Mouse (Mus musculus) intestine, embryonic 15.5 days (tissue): ENCODE data around the gene Eif4g1. TPM values are rescaled to one million over a fixed set of nuclear protein-coding genes. Genes with fewer than 3 reads are reported as not detected.

Experiments
- ATAC-seq: fragments of 200-750 bp; cut with Nextera tagmentation; 2 replicates; pipeline ENCODE4 v1.8.0; 2017; ENCODE audit warnings: moderate TSS enrichment, moderate library complexity
- H3K27ac ChIP-seq: fragments of 300-500 bp; sonication (generic); 2 replicates; pipeline ENCODE4 v1.5.1; 2015; ENCODE audit warnings: mild to moderate bottlenecking, inconsistent platforms
- H3K27me3 ChIP-seq: fragments of 300-500 bp; sonication (generic); replicated peaks from 2 replicates; pipeline ENCODE4 v1.6.1; 2015; ENCODE audit warnings: inconsistent platforms
- H3K36me3 ChIP-seq: fragments of 300-500 bp; sonication (generic); 2 replicates; pipeline ENCODE4 v1.6.1; 2015; ENCODE audit warnings: inconsistent platforms
- H3K4me1 ChIP-seq: fragments of 300-500 bp; sonication (generic); replicated peaks from 2 replicates; pipeline ENCODE4 v1.6.1; 2015; ENCODE audit warnings: inconsistent platforms
- H3K4me2 ChIP-seq: fragments of 300-500 bp; sonication (generic); replicated peaks from 2 replicates; pipeline ENCODE4 v1.6.1; 2015; ENCODE audit warnings: mild to moderate bottlenecking, inconsistent platforms
- H3K4me3 ChIP-seq: fragments of 300-500 bp; sonication (generic); replicated peaks from 2 replicates; pipeline ENCODE4 v1.5.1; 2015; ENCODE audit warnings: inconsistent platforms
- H3K9ac ChIP-seq: fragments of 300-500 bp; sonication (generic); 2 replicates; pipeline ENCODE4 v1.6.1; 2015; ENCODE audit warnings: inconsistent platforms
- H3K9me3 ChIP-seq: fragments of 300-500 bp; sonication (generic); 2 replicates; pipeline ENCODE4 v1.6.1; 2016; ENCODE audit warnings: inconsistent platforms
- WGBS: fragments of 180-500 bp; shearing (Covaris S2); methylation state at CpG from one replicate; pipeline ENCODE4 v1.1.7; 2015; 5-methylcytosine and 5-hydroxymethylcytosine counted together
- polyA plus RNA-seq: library from polyadenylated mRNA; unstranded; fragments of >200 nt; fragmentation: Nextera tagmentation; extraction: Ambion mirVana; gene quantifications from 2 replicates; pipeline ENCODE4 v1.2.1, GENCODE M21; 2015

Gene Eif4g1
- polyA plus RNA-seq, 1 experiment from 2014 or later: 183 TPM

DNA sequence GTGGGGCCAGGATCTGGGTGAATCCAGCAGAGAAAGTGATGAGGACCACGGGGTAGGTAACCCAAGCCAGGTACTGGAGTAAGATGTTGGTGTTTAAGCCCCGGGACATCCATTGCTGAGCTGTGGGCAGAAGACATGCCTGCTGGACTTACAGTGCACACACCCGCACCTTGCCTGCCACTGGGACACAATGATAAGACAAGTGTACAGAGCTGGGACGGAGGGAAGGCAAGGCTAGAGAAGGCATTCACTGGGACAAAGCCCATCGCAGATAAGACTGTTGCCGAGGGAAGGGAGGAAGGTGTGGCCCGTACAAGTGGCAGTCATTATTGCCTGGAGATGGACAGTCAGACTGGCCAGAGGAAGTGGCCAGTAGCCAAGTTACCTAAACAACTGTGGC, 44.8 kb downstream of the Eif4g1 start:
- peaks cover 15% of the 10 kb centered on the region for H3K36me3 ChIP-seq
- WGBS: 67% methylated on average over 7 of the region's 7 CpGs
- no peaks in the 10 kb centered on the region for H3K27me3 ChIP-seq
- H3K9me3 ChIP-seq: no peaks in the 10 kb centered on the region
- peaks cover 20% of the 10 kb centered on the region for H3K4me1 ChIP-seq
- no peak overlapping the region for H3K4me3 ChIP-seq
- H3K9ac ChIP-seq: no peak overlapping the region
- no peak for ATAC-seq
- no peak overlapping the region for H3K27ac ChIP-seq
- no peak overlapping the region for H3K4me2 ChIP-seq

DNA sequence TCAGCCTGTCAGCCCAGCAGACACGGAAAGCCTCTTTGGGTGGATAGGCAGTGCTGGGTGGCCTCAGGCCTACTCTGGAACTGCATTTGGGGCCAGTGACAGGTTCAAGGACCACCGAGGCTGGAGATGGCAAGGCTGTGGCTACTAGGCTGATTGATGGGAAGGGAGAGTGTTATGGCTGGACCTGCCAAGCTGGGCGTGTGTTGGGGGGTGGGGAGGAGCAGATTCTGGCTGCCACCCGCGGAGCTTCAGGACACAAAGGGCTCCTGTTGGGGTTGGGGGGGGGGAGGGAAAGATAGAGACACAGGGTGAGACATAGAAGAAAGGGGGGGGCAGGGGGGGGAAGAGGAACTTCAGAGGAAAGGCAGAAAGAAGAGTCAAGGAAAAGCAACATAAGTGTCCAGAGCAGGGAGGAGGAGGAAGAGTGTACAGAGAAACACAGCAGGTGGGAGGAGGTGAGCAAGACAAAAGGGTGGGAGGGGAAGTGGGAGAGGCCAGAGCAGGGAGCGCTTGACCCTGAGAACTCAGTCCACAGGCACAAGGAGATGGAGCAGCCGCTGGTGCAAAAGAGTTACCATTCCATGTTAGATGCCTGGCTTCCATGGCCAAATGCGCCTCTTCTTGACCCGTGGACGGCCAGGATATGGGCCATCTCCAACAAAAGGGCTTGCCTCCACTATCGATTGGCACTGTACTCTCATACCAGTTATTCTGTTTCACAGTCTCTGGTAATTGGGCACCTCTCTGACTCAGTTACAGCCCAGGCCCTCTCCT, 46.4 kb downstream of the Eif4g1 start:
- no peak for ATAC-seq
- Histone ChIP-seq H3K9me3 (no peaks in the 10 kb centered on the region), H3K4me2 (peak overlapping the region; percentile 95), H3K36me3 (peaks cover 13% of the 10 kb centered on the region), H3K9ac (0 out of 2 replicates have a peak overlapping the region, but pooled peaks have one; percentile 77), H3K4me3 (peak overlapping the region; percentile 75), H3K27me3 (no peaks in the 10 kb centered on the region), H3K27ac (no peak overlapping the region), H3K4me1 (peaks cover 24% of the 10 kb centered on the region)
- 38% methylated on average over 11 of the region's 11 CpGs for WGBS

DNA sequence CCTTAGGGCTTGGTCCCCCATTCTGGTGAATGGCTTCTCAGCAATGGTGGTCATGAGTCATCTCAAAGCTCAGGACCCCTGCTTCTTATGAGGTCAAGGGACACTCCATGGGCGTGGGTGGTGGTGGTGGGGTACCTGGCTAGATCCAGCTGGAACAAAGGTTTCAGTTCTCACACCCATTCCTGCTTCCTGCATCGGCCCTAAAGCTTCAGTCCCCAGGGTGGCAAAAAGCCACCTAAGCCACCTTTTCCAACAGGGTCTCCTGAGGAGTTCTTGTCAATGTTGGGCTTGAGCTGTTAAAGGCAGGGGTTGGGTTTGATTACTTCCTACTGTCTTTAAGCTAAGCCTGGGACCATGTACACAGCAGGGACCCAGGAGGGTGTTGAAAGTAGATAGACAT, 47.0 kb downstream of the Eif4g1 start:
- no peak for ATAC-seq
- Histone ChIP-seq H3K4me1 (peaks cover 24% of the 10 kb centered on the region), H3K9me3 (no peaks in the 10 kb centered on the region), H3K27ac (peak overlapping the region; percentile 98; the same call in 1 of the 2 replicates), H3K4me2 (peak overlapping the region; percentile 95), H3K4me3 (peak overlapping the region; percentile 75), H3K36me3 (peaks cover 14% of the 10 kb centered on the region), H3K9ac (peak overlapping the region; percentile 77), H3K27me3 (no peaks in the 10 kb centered on the region)
- WGBS: 37% methylated on average over 2 of the region's 2 CpGs

DNA sequence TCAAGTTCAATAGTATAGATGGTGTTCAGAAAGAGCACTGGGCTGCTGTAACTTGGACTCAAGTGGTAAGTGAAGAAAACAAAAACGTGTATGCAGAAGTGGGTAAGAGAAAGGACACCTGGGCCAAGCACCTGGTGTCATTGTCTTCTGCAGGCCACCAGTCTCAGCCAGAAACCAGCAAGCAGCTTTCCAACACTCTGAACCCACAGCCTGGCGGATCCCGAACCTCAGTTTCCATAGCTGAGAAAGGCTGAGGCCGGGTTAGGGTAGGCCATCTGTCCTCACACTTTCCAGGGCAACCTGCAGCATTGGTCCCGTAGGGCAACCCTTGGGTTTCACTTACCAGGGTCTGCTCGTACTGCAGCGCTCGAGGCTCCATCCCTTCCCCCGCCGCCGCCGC, 47.5 kb downstream of the Eif4g1 start:
- 2% methylated on average over 9 of the region's 12 CpGs for WGBS
- Histone ChIP-seq H3K27ac (peak overlapping the region; percentile 98), H3K4me1 (peaks cover 24% of the 10 kb centered on the region), H3K9me3 (no peaks in the 10 kb centered on the region), H3K4me3 (peak overlapping the region; percentile 75), H3K27me3 (no peaks in the 10 kb centered on the region), H3K4me2 (peak overlapping the region; percentile 95), H3K36me3 (peaks cover 11% of the 10 kb centered on the region; the same call in 1 of the 2 replicates), H3K9ac (peak overlapping the region; percentile 77)
- ATAC-seq: no peak; the same call in 1 of the 2 replicates

DNA sequence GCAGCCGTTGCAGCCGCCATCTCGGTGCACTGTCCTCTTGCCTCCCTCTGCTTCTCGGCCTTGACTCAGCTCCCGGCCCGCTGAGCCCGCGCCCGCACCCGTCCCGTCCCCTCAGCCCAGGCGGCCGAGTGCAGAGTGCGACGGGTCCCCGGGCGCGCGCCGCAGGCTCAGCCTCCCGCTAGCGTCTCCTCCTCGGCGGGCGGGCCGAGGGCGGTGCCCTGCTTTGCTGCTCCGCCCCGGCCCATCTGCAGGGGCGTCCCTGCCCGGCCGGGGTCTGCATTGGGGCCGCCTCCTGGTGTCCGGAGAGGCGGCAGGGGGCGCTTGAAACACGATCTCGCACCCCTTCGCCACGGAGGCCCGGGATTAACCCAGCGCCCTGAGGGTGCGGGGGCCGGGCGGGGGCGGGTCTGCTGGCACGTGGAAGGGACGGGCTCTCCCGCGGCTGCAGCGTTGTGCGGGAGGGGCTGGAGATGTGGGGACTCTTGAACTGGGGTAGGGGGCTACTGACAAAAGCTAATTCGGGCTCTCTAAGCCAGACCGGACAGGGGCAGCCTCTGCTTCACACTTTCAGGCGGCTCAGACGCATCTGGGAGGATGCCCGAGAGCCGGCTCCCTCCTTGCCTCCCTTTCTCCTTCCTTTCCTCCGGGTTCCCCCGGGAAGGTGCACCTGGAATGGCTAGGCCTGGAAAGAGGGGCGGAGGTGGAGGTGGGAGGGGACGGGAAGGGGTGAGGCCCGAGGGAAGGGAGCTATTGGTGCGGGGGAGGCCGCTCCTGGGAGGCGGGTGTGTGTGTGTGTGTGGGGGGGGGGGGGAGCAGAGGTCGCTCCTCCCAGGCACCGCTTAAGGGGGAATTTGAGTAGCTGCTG, 48.1 kb downstream of the Eif4g1 start:
- Histone ChIP-seq H3K4me1 (peaks cover 24% of the 10 kb centered on the region), H3K27me3 (no peaks in the 10 kb centered on the region), H3K4me2 (peak overlapping the region; percentile 95), H3K9me3 (no peaks in the 10 kb centered on the region), H3K36me3 (peaks cover 11% of the 10 kb centered on the region; the same call in 1 of the 2 replicates), H3K4me3 (peak overlapping the region; percentile 75), H3K27ac (peak overlapping the region; percentile 98), H3K9ac (peak overlapping the region; percentile 77)
- under 1% methylated on average over 56 of the region's 68 CpGs for WGBS
- peak; percentile 75 for ATAC-seq

DNA sequence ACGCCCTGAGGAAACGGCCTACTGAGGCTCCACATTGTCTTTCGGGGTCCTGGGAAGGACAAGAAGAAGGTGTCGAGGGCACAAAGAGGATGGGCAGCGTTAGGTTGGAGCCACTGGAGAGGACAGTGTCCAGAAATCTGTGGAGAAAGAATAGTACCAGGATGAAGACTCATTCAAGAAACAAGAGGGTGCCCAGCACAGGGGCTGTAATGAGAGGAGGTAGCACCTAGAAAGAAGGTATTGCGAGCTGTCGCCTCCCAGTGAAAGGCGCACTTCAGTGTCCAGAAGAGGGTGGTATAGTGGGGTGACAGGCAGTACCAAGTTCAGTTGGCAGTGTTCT, 48.7 kb downstream of the Eif4g1 start:
- H3K36me3 ChIP-seq: peaks cover 12% of the 10 kb centered on the region; the same call in 1 of the 2 replicates
- peak overlapping the region; percentile 95 for H3K4me2 ChIP-seq
- peaks cover 24% of the 10 kb centered on the region for H3K4me1 ChIP-seq
- no peak for ATAC-seq
- under 1% methylated on average over 8 of the region's 8 CpGs for WGBS
- peak overlapping the region; percentile 98 for H3K27ac ChIP-seq
- H3K9ac ChIP-seq: peak overlapping the region; percentile 77
- no peaks in the 10 kb centered on the region for H3K27me3 ChIP-seq
- H3K4me3 ChIP-seq: peak overlapping the region; percentile 75
- H3K9me3 ChIP-seq: no peaks in the 10 kb centered on the region

DNA sequence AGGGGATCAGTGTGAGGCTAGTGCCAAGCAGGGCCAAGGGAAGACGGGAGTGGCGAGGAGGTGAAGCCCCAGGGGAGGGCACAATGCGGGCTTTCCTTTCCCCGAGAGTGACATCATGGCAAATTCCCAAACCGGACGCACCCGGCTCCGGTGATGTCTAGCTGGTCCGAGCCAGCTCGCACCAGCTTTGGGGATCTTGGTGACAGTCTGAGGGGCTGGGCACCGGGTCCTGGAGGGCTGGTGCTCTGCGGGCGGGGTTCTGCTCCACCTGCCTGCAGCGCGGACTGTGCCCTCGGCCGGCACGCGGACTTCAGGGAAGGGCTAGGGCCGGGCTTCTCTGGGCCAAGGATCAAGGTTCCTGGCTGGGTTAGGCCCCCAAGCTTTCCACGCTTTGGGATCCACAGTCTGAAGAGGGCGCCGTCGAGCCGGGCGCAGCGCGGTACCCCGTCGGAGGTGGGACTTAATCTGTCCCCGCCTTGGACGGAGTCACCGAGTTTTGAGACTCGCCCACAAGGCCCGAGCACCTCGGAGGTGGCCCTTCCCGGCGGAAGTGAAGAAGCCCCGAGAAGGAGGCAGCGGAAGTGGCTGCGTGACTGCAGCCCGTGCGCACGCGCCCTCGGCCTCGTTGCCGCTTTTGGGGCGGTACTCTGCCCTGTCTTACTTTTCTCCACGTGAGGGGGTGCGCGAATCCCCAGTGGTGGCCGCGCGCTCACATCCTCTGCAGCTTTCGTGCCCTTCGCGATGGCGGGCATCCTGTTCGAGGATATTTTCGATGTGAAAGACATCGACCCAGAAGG, 49.3 kb downstream of the Eif4g1 start, which contains the start of the genes Polr2h and Clcn2:
Gene Polr2h, plus strand, starts transcription at position 485 of the 797 bp plus-strand sequence.
Gene Clcn2, minus strand, starts transcription at position 566 of the 797 bp plus-strand sequence.
- H3K27me3 ChIP-seq: no peaks in the 10 kb centered on the region
- H3K9ac ChIP-seq: peak within 1 kb of the TSS; percentile 77
- H3K36me3 ChIP-seq: peaks cover 10% of the 10 kb centered on the region; the same call in 1 of the 2 replicates
- ATAC-seq: peak; percentile 88
- H3K4me3 ChIP-seq: peak within 1 kb of the TSS; percentile 75
- H3K4me2 ChIP-seq: peak within 1 kb of the TSS; percentile 95
- WGBS: under 1% methylated on average over 62 of the region's 62 CpGs
- H3K27ac ChIP-seq: peak within 1 kb of the TSS; percentile 98
- H3K9me3 ChIP-seq: no peaks in the 10 kb centered on the region
- H3K4me1 ChIP-seq: peaks cover 24% of the 10 kb centered on the region

DNA sequence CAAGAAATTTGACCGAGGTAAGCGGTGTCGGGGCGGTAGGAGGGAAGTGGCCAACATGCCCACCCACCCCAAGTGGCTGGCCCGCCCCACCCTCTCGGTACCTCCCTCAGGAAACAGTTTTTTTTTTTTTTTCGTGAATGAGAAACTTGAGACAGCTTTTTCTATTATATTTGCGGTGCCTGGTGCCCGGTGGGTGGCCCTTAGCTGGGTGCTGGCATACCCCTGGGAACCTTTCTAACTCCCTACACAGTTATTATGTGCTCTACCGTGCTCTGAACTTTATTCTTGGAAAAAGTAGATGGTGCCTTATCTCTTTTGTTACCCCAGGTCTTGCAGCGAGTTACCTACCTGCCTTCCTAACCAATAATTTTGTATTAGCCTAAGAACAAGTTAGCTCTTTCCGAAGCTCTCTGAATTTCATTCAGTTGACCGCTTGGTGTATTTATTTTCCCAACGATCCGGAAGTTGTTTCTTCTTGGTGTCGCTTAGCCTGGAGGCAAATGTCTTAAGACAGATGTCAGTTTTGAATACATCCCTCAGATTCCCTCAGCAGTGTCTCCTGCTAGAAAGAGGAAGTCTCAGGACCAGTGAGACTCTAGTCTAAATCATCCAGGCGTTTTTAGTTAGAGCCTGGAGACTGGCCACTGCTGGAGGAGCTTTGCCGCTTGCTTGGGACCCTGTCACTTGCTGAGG, 50.0 kb downstream of the Eif4g1 start:
- H3K36me3 ChIP-seq: 0 out of 2 replicates have a peak, but pooled peaks cover 7% of the 10 kb centered on the region
- no peaks in the 10 kb centered on the region for H3K9me3 ChIP-seq
- H3K4me3 ChIP-seq: peak overlapping the region; percentile 75
- no peaks in the 10 kb centered on the region for H3K27me3 ChIP-seq
- peak; percentile 35 for ATAC-seq
- peak overlapping the region; percentile 95 for H3K4me2 ChIP-seq
- WGBS: 1% methylated on average over 18 of the region's 18 CpGs
- H3K4me1 ChIP-seq: peaks cover 24% of the 10 kb centered on the region
- peak overlapping the region; percentile 98 for H3K27ac ChIP-seq
- peak overlapping the region; percentile 56 for H3K9ac ChIP-seq

DNA sequence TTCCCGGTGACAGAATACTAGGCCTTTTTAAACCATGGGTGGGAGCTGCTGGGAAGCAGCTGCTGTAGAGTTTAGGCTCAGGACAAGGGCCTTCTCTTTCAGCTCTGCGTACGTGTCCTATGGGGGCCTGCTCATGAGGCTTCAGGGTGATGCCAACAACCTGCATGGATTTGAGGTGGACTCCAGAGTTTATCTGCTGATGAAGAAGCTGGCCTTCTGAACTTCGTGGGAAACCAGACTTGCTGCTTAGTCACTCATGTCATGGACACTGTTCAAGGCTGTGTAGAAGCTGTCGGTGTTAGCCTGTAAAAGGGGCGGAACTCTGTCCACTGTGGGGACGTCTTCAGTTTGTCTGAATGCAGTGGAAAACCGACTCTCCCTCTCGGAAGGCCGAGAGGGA, 53.7 kb downstream of the Eif4g1 start:
- H3K4me1 ChIP-seq: 0 out of 2 replicates have a peak, but pooled peaks cover 4% of the 10 kb centered on the region
- no peak overlapping the region for H3K4me3 ChIP-seq
- no peak overlapping the region for H3K4me2 ChIP-seq
- 81% methylated on average over 10 of the region's 10 CpGs for WGBS
- H3K27me3 ChIP-seq: no peaks in the 10 kb centered on the region
- no peak for ATAC-seq
- no peaks in the 10 kb centered on the region for H3K9me3 ChIP-seq
- H3K27ac ChIP-seq: no peak overlapping the region
- 0 out of 2 replicates have a peak, but pooled peaks cover 7% of the 10 kb centered on the region for H3K36me3 ChIP-seq
- no peak overlapping the region for H3K9ac ChIP-seq

DNA sequence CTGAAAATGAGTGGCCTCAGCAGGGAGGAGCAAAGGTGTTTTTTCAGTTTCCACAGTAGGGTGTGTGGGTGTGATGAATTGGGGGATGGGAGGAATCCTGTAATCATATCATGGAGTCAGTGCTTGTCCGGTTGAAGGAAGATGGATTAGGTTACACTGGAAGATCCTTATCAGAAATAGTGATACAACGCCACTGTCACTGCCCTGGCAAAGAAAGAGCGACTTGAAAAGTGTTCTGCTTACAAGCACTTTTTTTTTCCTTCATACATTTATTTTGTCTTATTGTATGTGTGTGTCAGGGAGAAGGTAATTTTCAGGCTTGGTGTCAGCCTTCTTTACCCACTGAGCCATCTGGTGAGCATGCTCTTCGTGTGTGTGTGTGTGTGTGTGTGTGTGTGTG, 54.6 kb downstream of the Eif4g1 start:
- no peaks in the 10 kb centered on the region for H3K9me3 ChIP-seq
- H3K36me3 ChIP-seq: 0 out of 2 replicates have a peak, but pooled peaks cover 7% of the 10 kb centered on the region
- H3K27ac ChIP-seq: no peak overlapping the region
- WGBS: 62% methylated on average over 4 of the region's 4 CpGs
- no peak overlapping the region for H3K4me3 ChIP-seq
- H3K4me1 ChIP-seq: 0 out of 2 replicates have a peak, but pooled peaks cover 4% of the 10 kb centered on the region
- no peak overlapping the region for H3K9ac ChIP-seq
- ATAC-seq: no peak
- no peaks in the 10 kb centered on the region for H3K27me3 ChIP-seq
- no peak overlapping the region for H3K4me2 ChIP-seq

DNA sequence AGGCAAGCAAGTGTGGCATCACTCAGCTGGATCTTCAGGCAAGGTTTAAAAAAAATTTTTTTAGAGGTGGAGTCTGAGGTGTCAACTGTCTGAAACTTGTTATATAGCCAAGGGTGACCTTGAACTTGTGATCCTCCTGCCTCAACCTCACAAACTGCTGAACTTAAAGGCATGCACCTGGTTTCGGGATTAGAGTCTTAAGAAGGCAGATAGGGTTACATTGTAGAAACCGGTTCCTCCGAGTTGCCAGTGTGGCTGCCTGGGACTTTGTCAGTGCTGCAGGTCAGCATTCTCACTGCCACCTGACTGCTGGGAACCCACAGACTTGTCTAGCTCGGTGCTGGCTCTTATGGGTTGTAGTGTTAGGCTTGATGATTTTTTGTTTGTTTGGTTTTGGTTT, 55.1 kb downstream of the Eif4g1 start:
- no peak for ATAC-seq
- H3K4me2 ChIP-seq: no peak overlapping the region
- H3K4me3 ChIP-seq: no peak overlapping the region
- H3K27ac ChIP-seq: no peak overlapping the region
- H3K9me3 ChIP-seq: no peaks in the 10 kb centered on the region
- 0 out of 2 replicates have a peak, but pooled peaks cover 4% of the 10 kb centered on the region for H3K4me1 ChIP-seq
- H3K27me3 ChIP-seq: no peaks in the 10 kb centered on the region
- no peak overlapping the region for H3K9ac ChIP-seq
- H3K36me3 ChIP-seq: 0 out of 2 replicates have a peak, but pooled peaks cover 7% of the 10 kb centered on the region
- 45% methylated on average over 4 of the region's 4 CpGs for WGBS
